Mouse (Mus musculus) retina, postnatal 7 days (tissue): Measurements from ENCODE around the gene Fen1.

Source experiments
- DNase-seq: peaks from one replicate; pipeline ENCODE4 v3.0.0-alpha.2; 2012; ENCODE audit warnings: low read depth, low spot score

Gene Fen1

DNA sequence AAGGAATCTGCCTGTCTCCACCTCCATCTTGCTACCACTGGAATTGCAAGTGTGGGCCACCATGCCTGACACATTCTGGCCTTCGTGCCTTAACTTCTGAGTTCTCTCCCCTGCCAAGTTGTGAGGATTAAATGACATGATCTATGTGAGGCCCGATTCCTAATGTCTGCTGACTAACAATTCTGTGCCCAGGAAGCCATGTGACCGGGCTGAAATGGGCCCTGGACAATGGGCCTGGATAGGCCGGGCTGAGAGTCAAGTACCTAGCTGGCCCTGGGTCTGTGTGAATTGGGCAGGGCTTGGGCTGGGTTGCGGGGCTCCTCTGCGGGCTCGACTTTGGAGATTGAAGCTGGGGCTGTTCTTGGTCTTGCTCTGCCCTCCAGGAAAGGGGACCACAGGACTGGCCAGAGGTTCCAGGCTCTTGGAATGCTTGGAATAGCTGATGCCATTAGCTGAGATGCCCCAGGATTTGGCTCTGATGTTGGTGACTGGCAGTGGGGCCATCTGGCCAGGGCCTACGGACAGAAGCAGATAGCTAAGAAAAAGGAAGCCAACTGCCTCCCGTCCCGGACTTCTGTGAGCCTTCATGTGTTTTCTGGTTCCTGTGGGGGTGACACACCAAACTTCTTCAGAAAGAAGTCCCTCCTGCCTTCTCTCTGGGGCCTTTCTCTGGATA is 10.0 kb upstream of the Fen1 start:
- DNase-seq: no peak

DNA sequence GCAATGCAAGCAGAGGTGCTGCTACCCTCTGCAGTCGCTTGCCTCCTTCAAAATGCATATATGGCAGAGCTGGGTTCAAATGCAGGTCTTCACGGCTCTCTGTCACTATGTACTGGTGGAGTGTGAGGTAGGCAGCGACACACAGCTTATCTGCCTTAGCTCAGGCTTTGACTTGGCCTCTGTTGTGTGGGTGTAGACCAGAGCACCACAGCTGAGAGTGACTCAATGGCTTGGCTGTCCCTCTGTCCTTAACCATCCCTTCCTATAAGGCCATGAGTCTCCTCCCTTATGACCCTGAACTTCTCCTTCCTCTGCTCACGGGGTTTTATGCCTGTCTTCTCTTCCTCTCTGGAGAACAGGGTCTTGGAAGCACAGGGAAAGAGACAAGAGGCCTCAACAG is 6.9 kb upstream of the Fen1 start:
- DNase-seq: no peak

DNA sequence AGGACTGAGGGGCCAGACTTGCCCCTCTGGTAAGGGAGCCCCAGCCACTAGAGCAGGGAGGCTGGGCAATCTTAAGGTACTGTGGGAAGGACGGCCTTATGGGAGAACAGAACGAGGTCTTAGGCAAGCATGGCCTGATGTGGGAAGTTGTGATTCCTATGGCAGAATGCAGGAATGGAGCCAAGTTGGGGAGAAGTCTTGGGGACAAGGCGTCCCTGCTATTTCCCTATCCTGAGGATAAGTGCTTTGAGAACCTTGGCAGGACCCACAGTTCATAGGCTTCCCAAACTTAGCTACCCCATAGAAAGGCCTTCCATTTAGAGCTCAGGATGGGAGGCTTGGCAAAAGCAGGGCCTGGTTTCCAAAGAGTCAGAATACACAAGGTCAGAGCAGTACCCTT is 4.9 kb upstream of the Fen1 start:
- DNase-seq: no peak

DNA sequence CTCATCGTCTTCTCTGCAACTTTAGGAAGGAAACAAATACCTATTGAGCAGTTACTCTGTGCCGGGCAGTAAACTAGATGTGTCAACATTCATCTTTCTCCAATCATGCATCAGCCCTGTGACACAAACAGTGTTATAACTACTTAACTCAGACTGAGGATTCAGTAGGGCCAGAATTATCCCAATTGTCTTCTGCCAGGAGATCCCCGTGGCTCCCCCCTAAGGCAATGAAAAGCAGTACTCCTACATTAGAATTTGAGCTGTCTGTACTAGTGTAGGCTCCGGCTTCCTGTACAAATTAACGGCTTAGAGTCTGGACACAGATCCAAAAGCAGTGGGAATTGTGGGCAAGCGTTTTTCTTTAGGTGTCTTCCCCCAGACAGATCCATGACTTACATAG is 1.1 kb upstream of the Fen1 start:
- DNase-seq: no peak

DNA sequence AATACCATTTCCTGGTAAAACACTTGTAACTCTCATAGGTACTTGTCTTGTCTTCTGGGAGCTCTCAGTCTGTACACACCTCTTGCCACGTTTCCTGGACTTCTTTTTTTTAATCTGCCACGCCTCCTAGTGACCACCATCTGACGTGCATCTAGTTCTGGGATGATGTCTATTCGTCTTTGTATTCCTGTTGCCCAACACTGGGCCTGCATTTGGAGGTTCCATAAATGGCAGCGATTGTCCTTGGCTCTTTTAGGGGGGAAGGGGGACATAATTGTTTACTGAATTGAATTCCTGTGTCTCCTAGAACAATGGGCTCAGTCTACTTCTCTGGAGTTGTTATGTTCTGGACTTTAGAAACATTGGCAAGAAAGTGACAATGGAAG is 640 bp upstream of the Fen1 start:
- no peak for DNase-seq

DNA sequence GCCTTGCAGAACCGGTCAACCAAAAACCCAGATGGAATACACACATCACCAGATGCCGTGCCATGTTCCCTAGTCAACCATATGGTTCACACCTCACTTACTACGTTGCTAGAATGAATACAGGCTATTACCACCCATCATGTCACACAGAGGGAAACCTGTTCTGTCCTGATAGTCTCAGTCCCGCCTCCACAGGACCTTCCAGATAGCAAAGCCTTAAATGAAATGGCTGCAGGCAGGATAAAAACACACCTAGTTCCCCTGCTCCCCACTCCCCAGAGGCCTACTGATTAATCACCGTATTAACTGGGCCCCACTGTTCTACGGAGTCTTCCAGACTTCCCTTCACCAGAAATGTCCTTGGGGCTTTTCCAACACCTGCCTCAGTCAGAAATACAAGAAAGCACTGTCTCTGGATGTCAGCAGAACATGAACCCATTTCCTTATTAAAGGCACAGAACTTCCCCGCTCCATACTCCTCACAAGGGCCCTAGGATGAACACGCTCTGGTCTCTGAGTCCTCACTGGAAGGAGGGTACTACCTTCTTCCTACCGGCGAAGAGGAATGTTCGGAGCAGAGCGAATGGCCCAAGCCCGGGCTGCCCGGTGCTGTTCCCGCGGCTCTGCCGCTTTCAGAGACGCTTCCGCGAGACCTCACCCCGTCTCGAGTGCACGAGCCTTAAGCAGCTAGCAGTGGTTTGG is 672 bp downstream of the Fen1 start:
- DNase-seq: no peak

DNA sequence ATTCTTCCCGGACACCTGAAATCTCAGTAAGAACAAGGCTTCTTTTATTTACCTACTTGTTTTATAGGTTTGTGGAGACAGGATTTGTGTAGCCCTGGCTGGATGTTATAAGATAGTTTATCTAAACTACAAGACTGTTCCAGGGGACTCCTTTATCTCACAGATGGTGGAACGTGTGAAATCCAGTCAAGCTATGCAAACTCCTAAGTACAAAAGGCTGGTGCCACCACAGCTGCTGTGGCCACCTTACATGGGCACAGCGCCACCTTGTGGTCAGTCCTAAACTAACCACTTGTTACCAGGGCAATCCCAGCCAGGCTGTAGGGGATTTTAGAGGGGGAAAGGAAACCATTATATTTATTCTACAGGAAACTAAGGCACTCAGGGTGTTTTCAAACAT is 5.2 kb downstream of the Fen1 start:
- peak; percentile 67 for DNase-seq

DNA sequence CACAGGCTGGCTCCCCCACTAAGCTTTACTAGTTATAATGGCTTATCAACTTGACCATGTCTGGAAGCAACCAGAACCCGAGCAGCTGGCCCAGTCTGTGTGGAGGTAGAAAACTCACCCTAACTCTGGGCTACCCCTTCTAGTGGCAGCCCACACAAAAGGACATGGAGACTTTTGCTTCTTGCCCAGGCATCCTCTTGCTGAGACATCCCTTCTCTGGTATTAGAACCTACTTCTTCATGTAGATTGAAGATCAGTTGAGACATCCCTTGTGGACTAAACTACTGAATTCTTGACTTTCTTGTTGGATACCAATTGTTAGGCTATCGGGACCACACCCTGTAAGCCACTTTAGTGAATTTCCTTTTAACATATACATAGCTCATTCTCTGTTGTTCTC is 5.7 kb downstream of the Fen1 start:
- DNase-seq: no peak

DNA sequence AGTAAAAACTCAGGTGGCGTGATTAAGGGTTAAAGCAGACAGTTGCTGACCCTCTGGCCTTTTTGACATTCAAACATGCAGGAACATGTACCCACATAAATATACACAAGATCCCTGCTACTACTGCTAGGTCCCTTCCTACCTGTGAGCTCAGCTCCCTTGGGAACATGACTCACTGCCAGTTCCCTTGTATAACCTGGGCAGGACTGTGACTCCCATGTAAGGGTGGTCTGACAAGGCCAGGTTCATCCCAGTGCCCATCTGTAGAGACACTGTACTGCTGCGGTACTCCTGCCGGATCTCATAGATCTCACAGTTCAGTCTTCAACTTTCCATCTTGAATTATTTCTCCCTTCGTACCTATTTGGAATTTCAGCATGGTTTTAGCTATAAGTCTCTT is 6.8 kb downstream of the Fen1 start:
- no peak for DNase-seq

DNA sequence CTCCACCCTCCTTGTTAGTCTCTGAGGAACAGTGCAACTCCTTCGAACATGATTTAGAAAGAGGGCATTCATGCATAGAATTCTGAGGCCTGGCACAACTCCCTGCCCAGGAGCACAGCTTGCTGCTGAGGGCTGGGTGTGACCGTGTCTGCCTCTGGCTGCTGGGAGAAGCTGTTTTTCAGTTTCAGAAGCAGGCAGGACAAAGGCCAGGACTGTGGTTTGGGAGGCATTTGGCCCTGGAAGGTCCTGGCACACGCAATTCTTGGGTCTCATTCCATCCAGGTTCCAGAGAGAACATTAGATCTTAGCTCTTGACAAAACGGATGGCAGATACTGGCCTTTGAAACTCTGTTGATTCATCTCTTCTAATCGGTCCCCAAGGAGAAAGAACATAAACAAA is 8.7 kb downstream of the Fen1 start:
- no peak for DNase-seq

DNA sequence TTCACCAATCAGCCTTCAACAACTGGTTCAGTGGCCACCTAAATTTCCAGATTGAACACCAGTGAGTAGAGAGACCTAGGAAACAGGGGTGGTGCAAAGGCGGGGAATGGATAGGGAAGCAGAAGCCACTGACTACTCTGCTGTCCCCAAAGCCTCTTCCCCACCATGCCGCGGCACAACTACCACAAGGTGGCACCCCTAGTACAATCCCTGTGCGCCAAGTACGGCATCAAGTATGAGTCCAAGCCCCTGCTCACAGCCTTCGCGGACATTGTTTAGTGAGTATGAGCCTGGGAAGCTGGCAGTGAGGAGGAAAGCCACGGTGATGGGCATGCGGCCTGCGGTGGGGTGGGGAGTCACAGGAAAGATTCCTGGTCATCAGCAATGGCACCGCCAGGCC is 9.6 kb downstream of the Fen1 start:
- no peak for DNase-seq

DNA sequence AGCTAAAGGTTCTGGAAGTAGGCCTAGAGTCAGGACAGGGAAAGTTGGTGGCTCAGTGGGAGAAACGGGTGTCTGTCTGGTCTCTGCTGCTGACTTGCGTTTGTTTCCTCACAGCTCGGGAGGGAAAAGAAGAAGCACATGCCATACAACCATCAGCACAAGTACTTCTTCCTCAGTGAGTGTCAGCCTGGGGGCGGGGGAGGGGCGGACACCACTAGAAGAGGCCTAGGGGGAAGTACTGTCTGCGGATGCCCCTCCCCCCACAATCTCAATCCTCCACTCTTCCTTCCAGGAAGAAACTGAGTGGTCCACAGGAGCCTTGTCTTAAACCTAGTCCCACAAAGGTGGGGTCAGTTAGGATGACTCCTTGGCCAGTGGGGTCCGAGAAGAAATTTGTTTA is 12.6 kb downstream of the Fen1 start:
- DNase-seq: no peak

DNA sequence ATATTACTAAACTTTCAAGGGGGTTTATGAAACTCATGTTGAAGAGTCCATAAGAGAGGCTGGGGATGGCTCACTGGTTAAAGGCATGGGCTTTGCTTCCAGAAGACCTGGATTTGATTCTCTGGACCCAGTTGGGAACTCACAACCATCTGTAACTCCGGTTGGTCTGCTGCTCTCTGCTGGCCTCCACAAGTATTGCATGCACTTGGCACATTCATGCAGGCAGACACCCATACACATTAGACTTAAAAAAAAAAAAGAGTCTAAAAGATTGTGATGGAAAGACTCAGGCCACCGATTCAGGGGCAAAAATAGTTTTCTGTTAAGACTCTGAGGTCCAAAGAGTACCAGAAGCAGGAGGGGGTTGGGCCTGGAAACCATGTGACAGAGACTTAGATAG is 13.2 kb downstream of the Fen1 start:
- DNase-seq: peak; percentile 53

DNA sequence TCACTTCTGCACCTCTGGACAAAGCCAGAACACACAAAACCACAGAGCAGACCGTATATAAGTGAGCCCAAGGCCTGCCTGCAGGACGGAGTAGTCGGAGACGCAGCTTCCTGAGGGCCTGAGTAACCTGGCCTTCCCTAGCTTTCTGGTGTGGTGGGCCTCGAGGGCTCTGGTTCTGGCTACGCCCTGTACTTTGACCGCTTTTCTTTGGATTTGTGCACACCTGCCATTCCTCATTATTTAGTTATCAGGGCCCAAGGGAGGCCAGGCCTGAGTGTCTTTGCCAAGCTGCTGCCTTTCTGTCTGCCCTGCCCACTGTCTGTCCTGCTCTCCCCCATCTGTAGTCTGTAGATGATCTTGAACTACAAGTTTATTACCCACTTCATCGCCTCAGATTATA is 14.0 kb downstream of the Fen1 start:
- no peak for DNase-seq

DNA sequence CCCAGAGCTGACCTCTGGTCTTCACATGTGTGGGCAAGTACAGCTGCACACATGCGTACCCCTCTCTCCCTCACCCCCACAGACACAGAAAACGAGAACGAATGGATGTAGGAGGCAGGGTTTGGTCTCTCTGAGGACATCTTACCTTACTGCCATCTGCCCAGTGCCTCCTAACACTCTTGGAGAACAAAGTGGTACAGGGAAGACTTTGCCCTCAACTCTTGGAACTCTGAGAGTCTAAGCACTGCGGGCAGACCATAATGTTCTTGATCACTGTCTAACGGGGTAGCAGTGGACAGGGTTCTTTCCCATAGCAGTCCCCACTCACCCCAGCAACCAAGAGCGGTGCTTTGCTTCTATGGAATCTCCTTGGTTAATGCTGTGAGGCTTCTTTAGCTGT is 14.9 kb downstream of the Fen1 start:
- no peak for DNase-seq

DNA sequence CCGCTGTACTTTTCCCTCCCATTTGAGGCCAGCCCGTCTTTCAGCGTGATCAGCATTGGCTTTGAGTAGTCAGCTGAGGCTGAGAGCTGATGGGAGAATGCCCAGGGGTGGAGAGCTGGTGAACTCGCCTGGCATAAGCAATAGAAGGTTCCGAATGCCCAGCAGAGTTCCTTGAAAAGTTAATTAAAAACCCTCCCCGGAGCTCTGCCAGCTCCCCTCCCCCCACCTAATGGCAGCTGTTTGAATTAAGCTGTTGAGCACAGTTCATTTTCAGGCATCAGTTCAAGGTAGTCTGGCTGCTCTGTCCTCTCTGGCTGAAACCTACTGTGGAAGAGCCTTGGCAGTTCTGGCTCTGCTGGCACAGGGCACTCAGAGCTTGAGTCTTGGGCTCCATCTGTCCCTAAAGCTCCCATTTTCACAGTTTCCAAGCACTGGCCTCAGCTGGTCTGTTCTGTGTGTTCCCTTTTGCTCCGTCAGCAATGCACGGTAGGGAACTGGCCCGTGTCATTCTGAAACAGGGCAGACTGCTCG is 15.6 kb downstream of the Fen1 start:
- no peak for DNase-seq

DNA sequence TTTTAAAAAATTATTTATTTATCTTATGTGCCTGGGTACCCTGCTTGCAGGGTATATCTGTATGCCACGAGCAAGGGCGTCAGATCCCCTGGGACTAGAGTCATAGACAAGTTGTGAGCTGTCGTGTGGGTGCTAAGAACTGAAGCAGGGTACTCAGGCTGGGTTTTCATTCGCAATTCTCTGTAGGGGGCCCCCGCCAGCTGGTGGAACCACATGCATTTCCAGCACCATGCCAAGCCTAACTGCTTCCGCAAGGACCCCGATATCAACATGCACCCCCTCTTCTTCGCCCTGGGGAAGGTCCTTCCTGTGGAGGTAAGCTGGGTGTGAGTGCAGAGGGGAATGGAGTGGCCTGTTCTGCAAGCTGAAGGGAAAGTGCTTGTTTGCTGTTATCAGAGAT is 17.4 kb downstream of the Fen1 start:
- no peak for DNase-seq

DNA sequence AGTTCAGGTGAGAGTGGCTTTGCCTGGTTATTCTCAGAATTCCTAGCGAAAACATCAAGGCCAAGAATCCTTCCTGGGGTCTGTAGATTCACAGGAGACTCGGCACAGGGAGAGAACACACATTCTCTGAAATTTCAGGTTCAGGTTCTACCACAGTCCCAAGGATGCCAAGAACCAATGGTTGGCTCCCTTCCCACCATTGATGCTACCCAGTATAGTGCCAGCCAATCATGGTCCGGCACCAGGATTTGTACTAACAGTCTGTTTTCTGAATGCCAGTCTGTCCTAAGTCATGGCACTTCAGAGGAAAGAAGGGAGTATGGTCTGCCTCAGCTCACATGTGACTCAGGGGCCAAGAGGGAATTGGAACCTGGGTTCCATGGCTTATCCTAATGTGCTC is 18.1 kb downstream of the Fen1 start:
- no peak for DNase-seq

DNA sequence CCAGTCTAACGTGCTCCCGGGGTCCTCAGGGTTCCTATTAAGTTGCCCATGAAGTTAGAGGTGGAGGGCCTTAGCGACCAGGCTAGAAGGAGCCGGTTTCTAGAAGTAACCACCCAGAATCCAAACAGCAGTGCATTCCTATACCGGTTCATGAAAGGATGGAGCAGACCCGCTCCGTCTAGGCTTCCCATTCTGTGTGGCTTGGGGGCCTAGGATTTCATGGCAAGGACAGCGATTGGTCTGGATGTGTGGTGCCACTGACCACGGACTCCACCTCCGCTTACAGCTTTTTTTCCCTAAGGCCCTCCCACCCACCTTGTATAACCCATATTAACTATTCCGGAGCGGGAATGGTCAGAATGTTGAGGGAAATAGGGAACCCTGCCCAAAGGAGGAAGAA is 19.9 kb downstream of the Fen1 start:
- DNase-seq: no peak

DNA sequence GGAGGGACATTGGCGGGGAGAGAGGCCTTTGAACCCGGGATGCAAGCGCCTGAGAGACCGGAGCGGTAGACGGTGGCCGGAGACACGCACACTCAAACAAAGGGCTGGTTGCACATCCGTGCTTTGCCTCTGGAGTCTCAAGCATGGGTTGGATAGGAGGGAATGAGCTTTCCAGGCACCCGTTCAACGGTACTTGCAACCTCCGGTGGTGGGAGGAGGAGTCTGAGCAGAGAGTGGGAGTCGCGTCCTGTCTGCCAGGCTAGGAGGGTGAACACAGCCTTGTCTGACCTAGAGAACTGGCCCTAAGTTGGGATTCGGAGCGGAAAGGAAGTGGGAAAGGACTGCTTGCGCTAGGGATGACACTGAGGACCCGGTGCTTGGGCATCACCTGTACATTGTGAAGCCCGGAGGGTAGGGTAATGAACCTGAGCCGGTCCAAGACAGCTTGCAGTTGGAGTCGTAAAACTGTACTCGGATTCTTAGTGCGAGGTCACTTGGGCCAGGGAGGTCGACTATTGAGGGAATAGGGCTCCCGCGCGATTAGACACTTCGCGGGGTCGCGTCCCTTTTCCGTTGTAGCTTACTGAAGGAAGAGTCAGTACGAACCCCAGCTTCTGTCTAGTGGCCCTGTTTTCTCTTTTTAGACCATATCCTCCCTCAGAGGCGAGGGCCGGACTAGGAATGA is 20.5 kb downstream of the Fen1 start:
- DNase-seq: peak; percentile 51

DNA sequence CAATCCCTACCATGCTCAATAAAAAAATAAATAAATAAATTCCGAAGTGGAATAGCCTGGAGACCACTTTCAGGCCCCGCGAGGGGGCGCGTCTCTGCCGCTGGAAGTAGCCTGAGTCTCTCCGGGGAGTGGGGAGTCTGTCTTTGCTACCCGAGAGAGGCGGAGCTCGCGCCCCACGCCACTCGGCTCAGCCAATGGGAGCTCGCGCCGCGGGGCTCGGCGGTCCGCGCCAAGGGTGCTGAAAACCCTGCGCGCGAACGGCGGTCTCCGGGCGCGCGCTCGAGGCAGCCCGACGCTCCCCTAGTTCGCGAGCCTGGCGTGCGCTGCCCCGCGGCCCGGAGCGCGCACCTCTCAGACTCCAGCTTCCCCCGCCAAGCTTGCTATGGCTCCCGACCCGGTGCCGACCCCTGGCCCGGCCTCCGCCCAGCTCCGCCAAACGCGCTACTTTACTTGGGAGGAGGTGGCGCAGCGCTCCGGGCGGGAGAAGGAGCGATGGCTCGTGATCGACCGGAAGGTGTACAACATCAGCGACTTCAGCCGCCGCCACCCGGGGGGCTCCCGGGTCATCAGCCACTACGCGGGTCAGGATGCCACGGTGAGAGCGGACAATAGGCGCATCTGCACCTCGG is 21.2 kb downstream of the Fen1 start, which contains the start of gene Fads1:
Gene Fads1 (plus strand): TSS at position 219 of the 629 bp plus-strand sequence.
- peak; percentile 84 for DNase-seq

DNA sequence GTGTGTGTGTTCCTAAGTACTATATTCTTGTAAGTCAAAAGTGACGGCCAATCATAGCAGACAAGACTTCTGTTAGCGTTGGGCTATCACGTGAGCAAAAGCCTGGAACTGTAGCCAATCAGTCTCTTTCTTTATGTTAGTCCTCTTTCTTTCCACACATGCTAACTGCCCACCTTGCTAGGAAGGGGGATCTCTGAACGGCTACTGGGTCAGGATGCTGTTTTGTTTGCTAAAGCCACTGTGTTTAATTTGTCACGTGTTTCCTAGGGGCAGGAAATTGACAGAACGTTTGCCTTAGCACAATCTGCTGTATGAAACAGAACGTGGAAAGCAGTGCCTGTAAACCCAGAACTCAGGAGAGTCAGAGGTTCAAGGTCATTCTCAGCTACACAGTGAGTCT is 21.8 kb downstream of the Fen1 start:
- no peak for DNase-seq
